Mouse (Mus musculus) embryonic facial prominence, embryonic 10.5 days (tissue): ENCODE results near the gene Washc1. TPM values are rescaled to one million over a fixed set of nuclear protein-coding genes. Genes with fewer than 3 reads are reported as not detected.
"Not testable (repeated sequence)": the region's sequence is repeated elsewhere in the genome, so short reads cannot be mapped to it uniquely, and the experiment has no call there.

Source experiments
- DNase-seq: peaks from one replicate; pipeline ENCODE4 v3.0.0-alpha.2; 2017; ENCODE audit warnings: low spot score
- H3K27ac ChIP-seq: fragments of 300-500 bp; sonication (generic); replicated peaks from 2 replicates; pipeline ENCODE4 v1.5.1; 2016; ENCODE audit warnings: mild to moderate bottlenecking
- H3K27me3 ChIP-seq: fragments of 300-500 bp; sonication (generic); replicated peaks from 2 replicates; pipeline ENCODE4 v1.6.1; 2016; ENCODE audit warnings: low read depth, mild to moderate bottlenecking; ENCODE audit not compliant: poor library complexity, severe bottlenecking
- H3K36me3 ChIP-seq: fragments of 300-500 bp; sonication (generic); replicated peaks from 2 replicates; pipeline ENCODE4 v1.6.1; 2016; ENCODE audit warnings: mild to moderate bottlenecking, moderate library complexity
- H3K4me1 ChIP-seq: fragments of 300-500 bp; sonication (generic); 2 replicates; pipeline ENCODE4 v1.6.1; 2016
- H3K4me3 ChIP-seq: fragments of 300-500 bp; sonication (generic); 2 replicates; pipeline ENCODE4 v1.5.1; 2016; ENCODE audit warnings: mild to moderate bottlenecking, moderate library complexity
- H3K9me3 ChIP-seq: fragments of 300-500 bp; sonication (generic); 2 replicates; pipeline ENCODE4 v1.6.1; 2016; ENCODE audit warnings: mild to moderate bottlenecking
- WGBS: fragments of 180-500 bp; shearing (Covaris S2); methylation state at CpG from one replicate; pipeline ENCODE4 v1.1.7; 2016; 5-methylcytosine and 5-hydroxymethylcytosine counted together
- polyA plus RNA-seq: library from polyadenylated mRNA; unstranded; fragments of >200 nt; fragmentation: Nextera tagmentation; extraction: Ambion mirVana; gene quantifications from 2 replicates; pipeline ENCODE4 v1.2.1, GENCODE M21; 2016

The Washc1 gene
- 32.6 and 34.0 TPM in 2 replicates for polyA plus RNA-seq

GRCm38 (mm10) chr17:66111402-66111959, at the start of gene Washc1:
TSS of gene Washc1 (plus strand) at chr17:66111545.
- 0% methylated on average over 41 of the region's 41 CpGs for WGBS
- peak; percentile 98 for DNase-seq
- Histone ChIP-seq H3K27me3 (no peaks in the 10 kb centered on the region), H3K36me3 (peaks cover 29% of the 10 kb centered on the region), H3K4me1 (peaks cover 21% of the 10 kb centered on the region), H3K27ac (peak within 1 kb of the TSS; percentile 93), H3K4me3 (peak within 1 kb of the TSS; percentile 94), H3K9me3 (no peaks in the 10 kb centered on the region)

- Histone ChIP-seq H3K36me3 (no peaks in the 10 kb centered on the region), H3K27me3 (no peaks in the 10 kb centered on the region), H3K27ac (no peak overlapping the region), H3K4me1 (no peaks in the 10 kb centered on the region), H3K4me3 (no peak overlapping the region), H3K9me3 (no peaks in the 10 kb centered on the region)
- DNase-seq, result no peak
- 87% methylated on average over 4 of the region's 4 CpGs for WGBS
Observed at GRCm38 (mm10) chr17:66065115-66065514, 46.2 kb upstream of the Washc1 start.

- not testable (repeated sequence) for H3K27me3 ChIP-seq, H3K4me1 ChIP-seq, H3K4me3 ChIP-seq, DNase-seq, H3K9me3 ChIP-seq, H3K36me3 ChIP-seq, H3K27ac ChIP-seq
- 93% methylated on average over 2 of the region's 2 CpGs for WGBS
Observed at GRCm38 (mm10) chr17:66069036-66069435, 42.3 kb upstream of the Washc1 start.

GRCm38 (mm10) chr17:66073971-66074370, 37.4 kb upstream of the Washc1 start:
- Histone ChIP-seq H3K9me3 (no peaks in the 10 kb centered on the region), H3K4me1 (peaks cover 18% of the 10 kb centered on the region), H3K4me3 (no peak overlapping the region), H3K27me3 (peaks cover 14% of the 10 kb centered on the region), H3K36me3 (0 out of 2 replicates have a peak, but pooled peaks cover 4% of the 10 kb centered on the region), H3K27ac (no peak overlapping the region)
- no peak for DNase-seq
- WGBS, result 91% methylated on average over 7 of the region's 7 CpGs

- WGBS, result 5% methylated on average over 12 of the region's 12 CpGs
- H3K4me3 ChIP-seq, result peak overlapping the region; percentile 86
- H3K9me3 ChIP-seq, result no peaks in the 10 kb centered on the region
- H3K36me3 ChIP-seq, result peaks cover 21% of the 10 kb centered on the region
- H3K27ac ChIP-seq, result no peak overlapping the region
- peaks cover 14% of the 10 kb centered on the region for H3K27me3 ChIP-seq
- peaks cover 18% of the 10 kb centered on the region for H3K4me1 ChIP-seq
- peak; percentile 22 for DNase-seq
Observed at GRCm38 (mm10) chr17:66075827-66076173, 35.5 kb upstream of the Washc1 start.

- peak overlapping the region; percentile 86 for H3K4me3 ChIP-seq
- peaks cover 14% of the 10 kb centered on the region for H3K27me3 ChIP-seq
- DNase-seq, result peak; percentile 54
- H3K4me1 ChIP-seq, result peaks cover 18% of the 10 kb centered on the region
- H3K36me3 ChIP-seq, result peaks cover 27% of the 10 kb centered on the region
- no peaks in the 10 kb centered on the region for H3K9me3 ChIP-seq
- WGBS, result 2% methylated on average over 94 of the region's 95 CpGs
- peak overlapping the region; percentile 86 for H3K27ac ChIP-seq
Observed at GRCm38 (mm10) chr17:66076174-66076927, 35.0 kb upstream of the Washc1 start.

- Histone ChIP-seq H3K9me3 (no peaks in the 10 kb centered on the region), H3K27me3 (peaks cover 14% of the 10 kb centered on the region), H3K4me3 (peak within 1 kb of the TSS; percentile 86), H3K4me1 (peaks cover 18% of the 10 kb centered on the region), H3K36me3 (peaks cover 31% of the 10 kb centered on the region), H3K27ac (peak within 1 kb of the TSS; percentile 86)
- DNase-seq, result peak; percentile 96
- WGBS, result under 1% methylated on average over 53 of the region's 53 CpGs
Observed at GRCm38 (mm10) chr17:66076934-66077333, 34.4 kb upstream of the Washc1 start, which contains the start of gene Ankrd12. TSS of gene Ankrd12 (minus strand) at chr17:66077089.

- Histone ChIP-seq H3K36me3 (peaks cover 31% of the 10 kb centered on the region), H3K4me1 (peaks cover 18% of the 10 kb centered on the region), H3K27me3 (peaks cover 14% of the 10 kb centered on the region), H3K9me3 (no peaks in the 10 kb centered on the region), H3K27ac (peak overlapping the region; percentile 86), H3K4me3 (peak overlapping the region; percentile 86)
- no peak for DNase-seq
- under 1% methylated on average over 23 of the region's 23 CpGs for whole genome bisulfite sequencing
Observed at GRCm38 (mm10) chr17:66077437-66077850, 33.9 kb upstream of the Washc1 start.

GRCm38 (mm10) chr17:66084486-66084885, 26.9 kb upstream of the Washc1 start:
- no peaks in the 10 kb centered on the region for H3K4me1 ChIP-seq
- peaks cover 82% of the 10 kb centered on the region for H3K36me3 ChIP-seq
- no peak overlapping the region for H3K4me3 ChIP-seq
- H3K27ac ChIP-seq, result no peak overlapping the region
- 95% methylated on average over 1 of the region's 1 CpGs for WGBS
- H3K9me3 ChIP-seq, result no peaks in the 10 kb centered on the region
- DNase-seq, result no peak
- no peaks in the 10 kb centered on the region for H3K27me3 ChIP-seq

- H3K9me3 ChIP-seq, result no peaks in the 10 kb centered on the region
- no peaks in the 10 kb centered on the region for H3K27me3 ChIP-seq
- no peak for DNase-seq
- no peaks in the 10 kb centered on the region for H3K4me1 ChIP-seq
- peaks cover 80% of the 10 kb centered on the region for H3K36me3 ChIP-seq
- no peak overlapping the region for H3K4me3 ChIP-seq
- H3K27ac ChIP-seq, result no peak overlapping the region
- WGBS, result 83% methylated on average over 1 of the region's 1 CpGs
Observed at GRCm38 (mm10) chr17:66085038-66085437, 26.3 kb upstream of the Washc1 start.

GRCm38 (mm10) chr17:66090251-66090650, 21.1 kb upstream of the Washc1 start:
- DNase-seq, result no peak
- H3K36me3 ChIP-seq, result peaks cover 76% of the 10 kb centered on the region

GRCm38 (mm10) chr17:66091392-66091791, 20.0 kb upstream of the Washc1 start:
- H3K4me3 ChIP-seq, result no peak overlapping the region
- H3K4me1 ChIP-seq, result no peaks in the 10 kb centered on the region
- no peaks in the 10 kb centered on the region for H3K27me3 ChIP-seq
- WGBS, result 92% methylated on average over 2 of the region's 2 CpGs
- DNase-seq, result no peak
- no peak overlapping the region for H3K27ac ChIP-seq
- no peaks in the 10 kb centered on the region for H3K9me3 ChIP-seq
- peaks cover 70% of the 10 kb centered on the region for H3K36me3 ChIP-seq

More at GRCm38 (mm10) chr17:66090251-66090650, 21.1 kb upstream of the Washc1 start:
- H3K27ac ChIP-seq, result no peak overlapping the region
- no peaks in the 10 kb centered on the region for H3K9me3 ChIP-seq
- H3K4me3 ChIP-seq, result no peak overlapping the region
- H3K4me1 ChIP-seq, result no peaks in the 10 kb centered on the region
- H3K27me3 ChIP-seq, result no peaks in the 10 kb centered on the region

GRCm38 (mm10) chr17:66092065-66092464, 19.3 kb upstream of the Washc1 start:
- 93% methylated on average over 2 of the region's 2 CpGs for WGBS
- no peak for DNase-seq

More at GRCm38 (mm10) chr17:66092065-66092464, 19.3 kb upstream of the Washc1 start:
- no peaks in the 10 kb centered on the region for H3K9me3 ChIP-seq
- H3K27me3 ChIP-seq, result no peaks in the 10 kb centered on the region
- no peak overlapping the region for H3K4me3 ChIP-seq
- H3K36me3 ChIP-seq, result peaks cover 67% of the 10 kb centered on the region
- H3K27ac ChIP-seq, result no peak overlapping the region
- no peaks in the 10 kb centered on the region for H3K4me1 ChIP-seq
